Mouse (Mus musculus): Measurements from ENCODE around the gene Tmem198. TPM values are rescaled to one million over a fixed set of nuclear protein-coding genes. Genes with fewer than 3 reads are reported as not detected.

Tmem198 gene
- 37.2 and 40.9 TPM in 2 replicates for polyA plus RNA-seq (2015; fragmentation: Nextera tagmentation; extraction: Ambion mirVana)

GRCm38 (mm10) chr1:75478916-75479634 is at the start of gene Tmem198, which contains the start of gene Chpf:
Tmem198 (plus strand) TSS chr1:75479532.
Chpf (minus strand) TSS chr1:75479307.
- Histone ChIP-seq H3K4me2 (peak within 1 kb of the TSS; percentile 80), H3K27ac (replicated peaks) (peak within 1 kb of the TSS; percentile 86), H3K9ac (peak within 1 kb of the TSS; percentile 92), H3K4me3 (peak within 1 kb of the TSS; percentile 93), H3K27me3 (peaks cover 30% of the 10 kb centered on the region), H3K36me3 (peaks cover 48% of the 10 kb centered on the region), H3K9me3 (no peaks in the 10 kb centered on the region), H3K4me1 (replicated peaks) (peaks cover 58% of the 10 kb centered on the region)
- WGBS = under 1% methylated on average over 60 of the region's 76 CpGs
- ATAC-seq (ENCODE audit: low read depth) = peak; percentile 89

GRCm38 (mm10) chr1:75435475-75436328 is 43.6 kb upstream of the Tmem198 start, which contains the start of gene Gmppa:
Gmppa (plus strand) TSS chr1:75435930.
- H3K9me3 ChIP-seq = no peaks in the 10 kb centered on the region
- WGBS = 7% methylated on average over 28 of the region's 28 CpGs
- H3K4me2 ChIP-seq = peak within 1 kb of the TSS; percentile 64
- peak within 1 kb of the TSS; percentile 81 for H3K9ac ChIP-seq
- no peaks in the 10 kb centered on the region for H3K27me3 ChIP-seq
- peak within 1 kb of the TSS; percentile 58 for H3K4me3 ChIP-seq
- ATAC-seq (ENCODE audit: low read depth) = peak; percentile 81
- peak within 1 kb of the TSS; percentile 76 for H3K27ac ChIP-seq (replicated peaks)
- H3K36me3 ChIP-seq = peaks cover 12% of the 10 kb centered on the region; the same call in 1 of the 2 replicates
- H3K4me1 ChIP-seq (replicated peaks) = peaks cover 17% of the 10 kb centered on the region

- no peak overlapping the region for H3K9ac ChIP-seq
- H3K4me2 ChIP-seq = no peak overlapping the region
- no peaks in the 10 kb centered on the region for H3K9me3 ChIP-seq
- peaks cover 42% of the 10 kb centered on the region for H3K4me1 ChIP-seq (replicated peaks)
- H3K27ac ChIP-seq (replicated peaks) = no peak overlapping the region
- no peak overlapping the region for H3K4me3 ChIP-seq
- H3K36me3 ChIP-seq = 0 out of 2 replicates have a peak, but pooled peaks cover 7% of the 10 kb centered on the region
- ATAC-seq (ENCODE audit: low read depth) = no peak
- WGBS = 85% methylated on average over 8 of the region's 9 CpGs
- no peaks in the 10 kb centered on the region for H3K27me3 ChIP-seq
Observed at GRCm38 (mm10) chr1:75438782-75439181, 40.5 kb upstream of the Tmem198 start.

- no peaks in the 10 kb centered on the region for H3K27me3 ChIP-seq
- H3K9me3 ChIP-seq = no peaks in the 10 kb centered on the region
- H3K27ac ChIP-seq (replicated peaks) = 0 out of 2 replicates have a peak overlapping the region, but pooled peaks have one; percentile 42
- ATAC-seq (ENCODE audit: low read depth) = no peak
- H3K9ac ChIP-seq = no peak overlapping the region
- no peak overlapping the region for H3K4me3 ChIP-seq
- H3K36me3 ChIP-seq = 0 out of 2 replicates have a peak, but pooled peaks cover 7% of the 10 kb centered on the region
- WGBS = 83% methylated on average over 7 of the region's 7 CpGs
- H3K4me2 ChIP-seq = no peak overlapping the region
- H3K4me1 ChIP-seq (replicated peaks) = peaks cover 61% of the 10 kb centered on the region
Observed at GRCm38 (mm10) chr1:75440661-75441060, 38.7 kb upstream of the Tmem198 start.

- no peak overlapping the region for H3K4me3 ChIP-seq
- H3K9me3 ChIP-seq = no peaks in the 10 kb centered on the region
- H3K4me2 ChIP-seq = no peak overlapping the region
- H3K27me3 ChIP-seq = no peaks in the 10 kb centered on the region
- H3K36me3 ChIP-seq = 0 out of 2 replicates have a peak, but pooled peaks cover 7% of the 10 kb centered on the region
- ATAC-seq (ENCODE audit: low read depth) = no peak
- H3K27ac ChIP-seq (replicated peaks) = peak overlapping the region; percentile 92; the same call in 1 of the 2 replicates
- no peak overlapping the region for H3K9ac ChIP-seq
- WGBS = 84% methylated on average over 15 of the region's 15 CpGs
- peaks cover 64% of the 10 kb centered on the region for H3K4me1 ChIP-seq (replicated peaks)
Observed at GRCm38 (mm10) chr1:75441471-75441996, 37.8 kb upstream of the Tmem198 start.

GRCm38 (mm10) chr1:75442171-75442570 is 37.2 kb upstream of the Tmem198 start:
- WGBS = 73% methylated on average over 9 of the region's 9 CpGs
- Histone ChIP-seq H3K9me3 (no peaks in the 10 kb centered on the region), H3K4me3 (no peak overlapping the region), H3K36me3 (0 out of 2 replicates have a peak, but pooled peaks cover 7% of the 10 kb centered on the region), H3K9ac (no peak overlapping the region), H3K27ac (replicated peaks) (peak overlapping the region; percentile 92), H3K27me3 (no peaks in the 10 kb centered on the region), H3K4me1 (replicated peaks) (peaks cover 64% of the 10 kb centered on the region), H3K4me2 (no peak overlapping the region)
- no peak for ATAC-seq (ENCODE audit: low read depth)

GRCm38 (mm10) chr1:75442811-75443210 is 36.5 kb upstream of the Tmem198 start:
- peak overlapping the region; percentile 27; the same call in 1 of the 2 replicates for H3K4me2 ChIP-seq
- no peak overlapping the region for H3K4me3 ChIP-seq
- H3K4me1 ChIP-seq (replicated peaks) = peaks cover 69% of the 10 kb centered on the region
- H3K27me3 ChIP-seq = no peaks in the 10 kb centered on the region
- 0 out of 2 replicates have a peak overlapping the region, but pooled peaks have one; percentile 53 for H3K9ac ChIP-seq
- no peaks in the 10 kb centered on the region for H3K9me3 ChIP-seq
- 0 out of 2 replicates have a peak, but pooled peaks have one; percentile 4 for ATAC-seq (ENCODE audit: low read depth)
- peak overlapping the region; percentile 92 for H3K27ac ChIP-seq (replicated peaks)
- WGBS = 18% methylated on average over 8 of the region's 8 CpGs
- H3K36me3 ChIP-seq = 0 out of 2 replicates have a peak, but pooled peaks cover 7% of the 10 kb centered on the region

GRCm38 (mm10) chr1:75443247-75444024 is 35.9 kb upstream of the Tmem198 start:
- peak overlapping the region; percentile 53 for H3K9ac ChIP-seq
- H3K36me3 ChIP-seq = 0 out of 2 replicates have a peak, but pooled peaks cover 7% of the 10 kb centered on the region
- H3K27ac ChIP-seq (replicated peaks) = peak overlapping the region; percentile 92
- no peak overlapping the region for H3K4me3 ChIP-seq
- H3K9me3 ChIP-seq = no peaks in the 10 kb centered on the region
- WGBS = 12% methylated on average over 13 of the region's 13 CpGs
- peak overlapping the region; percentile 27 for H3K4me2 ChIP-seq
- peak; percentile 16; the same call in 1 of the 2 replicates for ATAC-seq (ENCODE audit: low read depth)
- peaks cover 75% of the 10 kb centered on the region for H3K4me1 ChIP-seq (replicated peaks)
- no peaks in the 10 kb centered on the region; the same call in 1 of the 2 replicates for H3K27me3 ChIP-seq

GRCm38 (mm10) chr1:75444208-75444607 is 35.1 kb upstream of the Tmem198 start:
- 0 out of 2 replicates have a peak, but pooled peaks cover 7% of the 10 kb centered on the region for H3K36me3 ChIP-seq
- H3K4me3 ChIP-seq = no peak overlapping the region
- peaks cover 81% of the 10 kb centered on the region for H3K4me1 ChIP-seq (replicated peaks)
- ATAC-seq (ENCODE audit: low read depth) = no peak
- H3K9ac ChIP-seq = peak overlapping the region; percentile 53; the same call in 1 of the 2 replicates
- peak overlapping the region; percentile 71; the same call in 1 of the 2 replicates for H3K4me2 ChIP-seq
- 14% methylated on average over 3 of the region's 3 CpGs for WGBS
- peaks cover 4% of the 10 kb centered on the region for H3K27me3 ChIP-seq
- no peaks in the 10 kb centered on the region for H3K9me3 ChIP-seq
- peak overlapping the region; percentile 92 for H3K27ac ChIP-seq (replicated peaks)

- Histone ChIP-seq H3K4me3 (no peak overlapping the region), H3K4me2 (peak overlapping the region; percentile 71), H3K9me3 (no peaks in the 10 kb centered on the region), H3K27ac (replicated peaks) (peak overlapping the region; percentile 92), H3K9ac (peak overlapping the region; percentile 47), H3K36me3 (0 out of 2 replicates have a peak, but pooled peaks cover 7% of the 10 kb centered on the region), H3K27me3 (peaks cover 14% of the 10 kb centered on the region), H3K4me1 (replicated peaks) (peaks cover 90% of the 10 kb centered on the region)
- WGBS = 7% methylated on average over 9 of the region's 9 CpGs
- ATAC-seq (ENCODE audit: low read depth) = peak; percentile 15
Observed at GRCm38 (mm10) chr1:75445141-75445701, 34.1 kb upstream of the Tmem198 start.
